Mouse (Mus musculus): ENCODE results near the gene Mgp. TPM values are rescaled to one million over a fixed set of nuclear protein-coding genes. Genes with fewer than 3 reads are reported as not detected.
"Not testable (repeated sequence)": the region's sequence is repeated elsewhere in the genome, so short reads cannot be mapped to it uniquely, and the experiment has no call there.

Mgp gene
- polyA plus RNA-seq, 1 experiment: not detected

DNA sequence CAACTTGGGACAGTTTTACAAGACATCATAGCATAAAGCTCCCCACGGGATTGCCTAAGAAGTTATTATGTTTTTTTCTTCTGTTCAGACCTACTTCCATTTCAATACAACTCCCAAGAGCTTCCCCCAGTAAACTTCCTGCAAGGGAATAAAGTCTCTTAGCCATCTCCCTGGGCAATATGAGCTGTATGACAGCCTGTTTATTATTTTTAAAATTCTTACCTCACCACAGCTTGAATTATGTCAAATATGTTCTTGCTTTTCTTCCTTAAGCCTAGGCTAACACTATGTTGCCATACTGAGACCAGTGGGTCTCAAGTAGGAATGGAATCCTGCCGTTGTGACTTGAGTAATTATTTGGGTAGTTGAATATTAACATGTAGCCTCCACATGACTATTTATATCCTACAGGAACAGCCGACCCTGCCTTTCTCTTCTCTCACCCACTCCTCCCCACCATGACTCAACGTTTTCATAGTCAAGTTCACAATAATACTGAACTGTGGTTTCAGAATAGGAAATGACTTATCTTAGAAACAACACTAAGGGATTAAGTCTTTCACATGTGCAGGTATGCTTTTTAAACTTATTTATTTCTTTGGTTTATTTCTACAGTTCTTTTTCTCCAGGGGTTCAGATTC is 24.9 kb upstream of the Mgp start:
- TF ChIP-seq FLI1 (IDR thresholded peaks at IDR 0.05; ENCODE audit: low read length) (no peak), GATA1 (IDR thresholded peaks at IDR 0.05; ENCODE audit: borderline replicate concordance, low read length) (no peak)
- H3K4me3 ChIP-seq (replicated peaks): peak overlapping the region; percentile 62
- H3K36me3 ChIP-seq (replicated peaks; ENCODE audit: low read length): no peaks in the 10 kb centered on the region

DNA sequence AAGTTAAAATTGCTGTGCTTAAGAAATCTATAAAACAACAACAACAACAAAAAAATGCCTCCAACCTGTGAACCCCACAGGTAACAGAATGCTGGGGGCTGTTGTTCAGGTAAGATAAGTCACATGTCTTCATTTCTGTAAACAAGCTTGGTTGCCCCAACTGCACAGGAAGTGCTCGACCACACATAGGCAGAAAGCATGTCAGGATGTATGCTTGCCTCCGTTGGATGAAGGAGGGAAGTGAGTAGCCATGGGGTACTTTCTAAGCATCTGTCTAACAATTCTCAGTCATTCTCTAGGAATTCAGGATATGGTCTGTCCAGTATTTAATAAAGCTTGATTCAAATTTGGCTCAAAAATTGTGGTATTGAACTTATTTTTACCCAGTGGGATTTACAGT is 23.3 kb upstream of the Mgp start:
- no peaks in the 10 kb centered on the region for H3K9me3 ChIP-seq
- H3K4me3 ChIP-seq (replicated peaks): no peak overlapping the region
- no peak for TF ChIP-seq FLI1 (IDR thresholded peaks at IDR 0.05; ENCODE audit: low read length)
- no peak for TF ChIP-seq GATA1 (IDR thresholded peaks at IDR 0.05; ENCODE audit: borderline replicate concordance, low read length)
- H3K4me1 ChIP-seq: peaks cover 60% of the 10 kb centered on the region
- no peaks in the 10 kb centered on the region for H3K36me3 ChIP-seq (replicated peaks; ENCODE audit: low read length)
- H3K27me3 ChIP-seq (replicated peaks): no peaks in the 10 kb centered on the region

More for the DNA sequence above, 24.9 kb upstream of the Mgp start:
- H3K27me3 ChIP-seq (replicated peaks): no peaks in the 10 kb centered on the region
- H3K9me3 ChIP-seq: no peaks in the 10 kb centered on the region
- H3K4me1 ChIP-seq: peaks cover 68% of the 10 kb centered on the region

DNA sequence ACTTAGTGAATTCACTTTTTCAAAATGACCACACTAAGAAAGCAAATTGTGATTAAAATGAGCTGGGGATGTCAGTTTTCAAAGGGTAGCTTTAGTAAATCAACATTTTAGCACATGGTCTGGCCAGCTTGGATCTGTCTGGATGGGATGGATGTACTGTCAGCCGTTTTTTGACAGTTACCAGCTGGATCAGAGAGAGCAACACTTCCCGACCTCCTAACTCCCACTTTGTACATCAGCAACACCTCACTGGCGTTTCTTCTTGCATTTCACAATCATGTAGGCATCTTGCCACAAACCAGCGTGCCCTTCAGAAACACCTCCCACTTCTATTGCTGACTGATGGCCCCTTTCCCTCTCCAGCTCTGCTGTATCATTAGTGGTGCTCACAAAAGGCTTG is 22.6 kb upstream of the Mgp start:
- H3K4me1 ChIP-seq: peaks cover 53% of the 10 kb centered on the region
- H3K9me3 ChIP-seq: no peaks in the 10 kb centered on the region
- TF ChIP-seq FLI1 (IDR thresholded peaks at IDR 0.05; ENCODE audit: low read length): no peak
- no peak for TF ChIP-seq GATA1 (IDR thresholded peaks at IDR 0.05; ENCODE audit: borderline replicate concordance, low read length)
- H3K36me3 ChIP-seq (replicated peaks; ENCODE audit: low read length): no peaks in the 10 kb centered on the region
- no peaks in the 10 kb centered on the region for H3K27me3 ChIP-seq (replicated peaks)
- no peak overlapping the region for H3K4me3 ChIP-seq (replicated peaks)

DNA sequence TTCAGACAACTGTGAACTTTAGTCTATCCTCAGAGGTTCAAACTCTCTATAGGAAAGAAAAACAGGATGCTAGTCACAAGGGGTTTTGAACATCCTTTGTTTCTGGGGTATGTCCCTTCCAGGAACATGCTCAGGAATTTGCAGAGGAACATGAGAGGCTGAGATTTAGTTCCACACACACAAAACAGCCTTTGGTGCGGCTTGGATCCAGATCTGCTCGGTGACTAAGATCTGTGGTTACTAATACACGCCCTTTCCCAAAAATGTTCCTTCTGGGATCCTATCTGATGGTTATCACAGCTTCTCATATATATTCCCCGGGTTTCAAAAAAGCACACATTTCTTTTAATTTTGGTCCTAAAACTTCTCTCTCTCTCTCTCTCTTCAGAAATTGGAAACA is 22.2 kb upstream of the Mgp start:
- TF ChIP-seq FLI1 (IDR thresholded peaks at IDR 0.05; ENCODE audit: low read length): no peak
- no peak for TF ChIP-seq GATA1 (IDR thresholded peaks at IDR 0.05; ENCODE audit: borderline replicate concordance, low read length)
- Histone ChIP-seq H3K9me3 (no peaks in the 10 kb centered on the region), H3K4me1 (peaks cover 49% of the 10 kb centered on the region), H3K36me3 (replicated peaks; ENCODE audit: low read length) (no peaks in the 10 kb centered on the region), H3K27me3 (replicated peaks) (no peaks in the 10 kb centered on the region), H3K4me3 (replicated peaks) (no peak overlapping the region)

DNA sequence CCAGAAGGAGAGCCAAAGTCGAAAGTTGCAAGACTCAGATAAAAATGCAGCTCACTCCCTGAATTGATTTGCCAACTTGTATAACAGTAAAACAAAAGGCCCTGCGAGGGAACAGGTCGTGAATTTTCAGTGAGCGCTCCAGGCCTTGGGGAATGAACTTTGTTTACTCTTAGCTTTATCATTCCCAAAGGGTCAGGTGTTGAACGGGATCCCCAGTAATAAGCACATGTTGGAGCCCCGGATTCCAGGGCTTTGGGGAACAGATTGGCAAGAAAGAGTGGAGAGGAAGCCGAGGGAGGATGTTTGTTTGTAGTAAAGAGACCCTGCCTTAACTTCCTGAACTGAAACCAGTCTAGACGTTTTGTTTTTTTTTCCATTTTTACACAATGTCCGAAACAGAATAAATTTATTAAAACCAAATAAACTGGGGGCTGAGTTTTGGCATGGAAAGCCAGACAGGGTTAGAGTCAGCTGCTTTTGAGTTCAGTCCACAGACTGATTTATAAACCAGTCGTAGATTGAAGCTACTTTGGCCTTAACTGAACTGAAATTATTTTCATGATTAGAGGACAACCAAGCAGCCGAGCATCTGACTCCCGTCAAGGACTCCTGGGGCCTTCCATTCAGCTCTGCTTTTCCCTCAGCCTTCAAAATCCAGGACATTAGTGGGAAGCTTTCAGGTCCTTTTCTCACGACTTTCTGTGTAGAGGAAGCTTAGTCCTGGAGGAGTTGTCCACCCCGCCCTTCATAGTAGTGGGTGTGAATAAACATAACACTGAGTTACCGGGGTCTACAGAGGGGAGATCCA is 19.1 kb upstream of the Mgp start:
- Histone ChIP-seq H3K4me1 (peaks cover 44% of the 10 kb centered on the region), H3K36me3 (replicated peaks; ENCODE audit: low read length) (no peaks in the 10 kb centered on the region), H3K4me3 (replicated peaks) (no peak overlapping the region), H3K27me3 (replicated peaks) (no peaks in the 10 kb centered on the region), H3K9me3 (no peaks in the 10 kb centered on the region)
- TF ChIP-seq GATA1 (IDR thresholded peaks at IDR 0.05; ENCODE audit: borderline replicate concordance, low read length) (no peak), FLI1 (IDR thresholded peaks at IDR 0.05; ENCODE audit: low read length) (no peak)

GRCm38 (mm10) chr6:136892002-136892401 is 16.4 kb upstream of the Mgp start:
- Histone ChIP-seq H3K27me3 (replicated peaks) (no peaks in the 10 kb centered on the region), H3K4me1 (peaks cover 30% of the 10 kb centered on the region), H3K4me3 (replicated peaks) (no peak overlapping the region), H3K9me3 (no peaks in the 10 kb centered on the region), H3K36me3 (replicated peaks; ENCODE audit: low read length) (no peaks in the 10 kb centered on the region)
- TF ChIP-seq FLI1 (IDR thresholded peaks at IDR 0.05; ENCODE audit: low read length): no peak
- no peak for TF ChIP-seq GATA1 (IDR thresholded peaks at IDR 0.05; ENCODE audit: borderline replicate concordance, low read length)

GRCm38 (mm10) chr6:136889554-136889953 is 13.9 kb upstream of the Mgp start:
- Histone ChIP-seq H3K27me3 (replicated peaks) (peaks cover 2% of the 10 kb centered on the region), H3K36me3 (replicated peaks; ENCODE audit: low read length) (no peaks in the 10 kb centered on the region)
- TF ChIP-seq FLI1 (IDR thresholded peaks at IDR 0.05; ENCODE audit: low read length) (no peak), GATA1 (IDR thresholded peaks at IDR 0.05; ENCODE audit: borderline replicate concordance, low read length) (no peak)

DNA sequence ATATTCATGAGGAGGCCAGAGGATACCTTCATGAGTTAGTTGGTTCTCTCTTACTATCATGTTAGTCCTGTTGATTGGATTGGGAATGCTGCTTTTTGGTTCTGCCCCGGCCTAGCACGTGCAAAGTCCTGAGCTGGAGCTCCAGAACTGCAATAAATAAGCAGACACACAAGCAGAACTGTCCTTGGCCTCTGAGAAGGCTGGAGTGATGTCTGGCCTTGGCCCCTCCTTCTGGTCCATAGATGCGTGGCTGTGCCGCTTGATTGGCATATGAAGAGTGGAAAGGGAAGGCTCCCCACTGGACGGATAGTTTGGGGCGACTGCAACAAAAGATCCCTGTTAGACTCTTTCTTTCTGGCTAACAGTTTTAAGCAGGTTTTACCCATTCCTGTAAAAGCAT is 13.4 kb upstream of the Mgp start:
- H3K4me1 ChIP-seq: peaks cover 26% of the 10 kb centered on the region
- TF ChIP-seq FLI1 (IDR thresholded peaks at IDR 0.05; ENCODE audit: low read length) (no peak), GATA1 (IDR thresholded peaks at IDR 0.05; ENCODE audit: borderline replicate concordance, low read length) (no peak)
- no peak overlapping the region for H3K4me3 ChIP-seq (replicated peaks)
- H3K9me3 ChIP-seq: no peaks in the 10 kb centered on the region
- peaks cover 2% of the 10 kb centered on the region for H3K27me3 ChIP-seq (replicated peaks)
- no peaks in the 10 kb centered on the region for H3K36me3 ChIP-seq (replicated peaks; ENCODE audit: low read length)

More at GRCm38 (mm10) chr6:136889554-136889953, 13.9 kb upstream of the Mgp start:
- Histone ChIP-seq H3K9me3 (no peaks in the 10 kb centered on the region), H3K4me1 (peaks cover 26% of the 10 kb centered on the region), H3K4me3 (replicated peaks) (no peak overlapping the region)

DNA sequence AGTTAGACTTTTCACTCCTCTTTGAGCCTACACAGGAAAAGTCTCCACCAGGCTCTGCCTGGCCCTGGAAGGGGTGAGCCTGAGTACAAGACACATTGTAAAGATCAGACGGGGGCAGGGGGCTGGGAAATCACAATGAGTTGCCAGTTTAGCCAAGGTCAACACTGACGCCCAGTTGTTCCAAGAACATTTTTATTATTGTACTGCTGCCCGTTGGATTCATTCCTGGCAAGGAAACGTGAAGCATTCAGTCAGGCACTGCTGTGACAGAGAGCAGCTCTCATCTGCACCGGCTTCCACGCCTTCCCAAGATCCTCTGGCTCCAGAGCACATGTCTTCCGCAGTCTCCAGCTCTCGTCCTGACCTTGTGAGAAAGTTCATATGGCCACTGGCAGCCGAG is 12.2 kb upstream of the Mgp start:
- H3K9me3 ChIP-seq: no peaks in the 10 kb centered on the region
- no peak overlapping the region for H3K4me3 ChIP-seq (replicated peaks)
- H3K36me3 ChIP-seq (replicated peaks; ENCODE audit: low read length): no peaks in the 10 kb centered on the region
- peaks cover 2% of the 10 kb centered on the region for H3K27me3 ChIP-seq (replicated peaks)
- peaks cover 30% of the 10 kb centered on the region for H3K4me1 ChIP-seq
- TF ChIP-seq GATA1 (IDR thresholded peaks at IDR 0.05; ENCODE audit: borderline replicate concordance, low read length) (no peak), FLI1 (IDR thresholded peaks at IDR 0.05; ENCODE audit: low read length) (no peak)

DNA sequence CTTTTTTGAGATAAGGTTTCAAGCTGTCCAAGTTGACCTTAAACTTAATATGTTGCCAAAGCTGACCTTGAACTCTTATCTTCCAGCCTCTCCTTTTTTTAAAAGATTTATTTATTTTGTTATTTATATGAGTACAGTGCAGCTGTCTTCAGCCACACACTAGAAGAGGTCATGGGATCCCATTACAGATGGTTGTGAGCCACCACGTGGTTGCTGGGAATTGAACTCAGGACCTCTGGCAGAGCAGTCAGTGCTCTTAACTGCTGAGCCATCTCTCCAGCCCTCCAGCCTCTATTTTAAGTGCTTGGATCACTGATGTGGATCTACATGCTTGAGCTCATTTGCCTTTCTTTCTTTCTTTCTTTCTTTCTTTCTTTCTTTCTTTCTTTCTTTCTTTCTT is 9.1 kb upstream of the Mgp start:
- H3K4me3 ChIP-seq (replicated peaks); H3K27me3 ChIP-seq (replicated peaks); H3K9me3 ChIP-seq; H3K36me3 ChIP-seq (replicated peaks; ENCODE audit: low read length); H3K4me1 ChIP-seq: not testable (repeated sequence)
